Mouse (Mus musculus) neural tube, embryonic 14.5 days (tissue): ENCODE data around the gene Tmem233. TPM values are rescaled to one million over a fixed set of nuclear protein-coding genes. Genes with fewer than 3 reads are reported as not detected.

Experiments used
- ATAC-seq: fragments of 200-750 bp; cut with Nextera tagmentation; 2 replicates; pipeline ENCODE4 v1.8.0; 2017; ENCODE audit warnings: low read depth, mild to moderate bottlenecking, moderate TSS enrichment, moderate library complexity
- H3K27ac ChIP-seq: fragments of 300-500 bp; sonication (generic); 2 replicates; pipeline ENCODE4 v1.5.1; 2014; ENCODE audit warnings: low read depth, mild to moderate bottlenecking, control low read depth, low read length, moderate library complexity, mixed read lengths
- H3K27me3 ChIP-seq: fragments of 300-500 bp; sonication (generic); 2 replicates; pipeline ENCODE4 v1.6.1; 2014; ENCODE audit warnings: low read length; ENCODE audit not compliant: control insufficient read depth, insufficient read depth
- H3K36me3 ChIP-seq: fragments of 300-500 bp; sonication (generic); 2 replicates; pipeline ENCODE4 v1.6.1; 2014; ENCODE audit warnings: low read length, mixed read lengths; ENCODE audit not compliant: control insufficient read depth, insufficient read depth
- H3K4me1 ChIP-seq: fragments of 300-500 bp; sonication (generic); 2 replicates; pipeline ENCODE4 v1.6.1; 2014; ENCODE audit warnings: low read length; ENCODE audit not compliant: control insufficient read depth, insufficient read depth
- H3K4me2 ChIP-seq: fragments of 300-500 bp; sonication (generic); 2 replicates; pipeline ENCODE4 v1.6.1; 2014; ENCODE audit warnings: mild to moderate bottlenecking, low read depth, low read length, control low read depth
- H3K4me3 ChIP-seq: fragments of 300-500 bp; sonication (generic); 2 replicates; pipeline ENCODE4 v1.5.1; 2014; ENCODE audit warnings: low read depth, low read length, control low read depth, mixed read lengths
- H3K9ac ChIP-seq: fragments of 300-500 bp; sonication (generic); replicated peaks from 2 replicates; pipeline ENCODE4 v1.6.1; 2014; ENCODE audit warnings: low read depth, mild to moderate bottlenecking, control low read depth, low read length, mixed read lengths
- H3K9me3 ChIP-seq: fragments of 300-500 bp; sonication (generic); 2 replicates; pipeline ENCODE4 v1.6.1; 2016; ENCODE audit warnings: low read length; ENCODE audit not compliant: control insufficient read depth
- WGBS: fragments of 180-500 bp; shearing (Covaris S2); extraction: QIAGEN DNeasy Blood & Tissue Kit; methylation state at CpG from one replicate; pipeline ENCODE4 v1.1.7; 2014; 5-methylcytosine and 5-hydroxymethylcytosine counted together
- polyA plus RNA-seq: library from polyadenylated mRNA; unstranded; fragments of >200 nt; fragmentation: Nextera tagmentation; extraction: Ambion mirVana; gene quantifications from 2 replicates; pipeline ENCODE4 v1.2.1, GENCODE M21; 2014

Tmem233 gene
- polyA plus RNA-seq, 1 experiment from 2014 or later, result not detected

DNA sequence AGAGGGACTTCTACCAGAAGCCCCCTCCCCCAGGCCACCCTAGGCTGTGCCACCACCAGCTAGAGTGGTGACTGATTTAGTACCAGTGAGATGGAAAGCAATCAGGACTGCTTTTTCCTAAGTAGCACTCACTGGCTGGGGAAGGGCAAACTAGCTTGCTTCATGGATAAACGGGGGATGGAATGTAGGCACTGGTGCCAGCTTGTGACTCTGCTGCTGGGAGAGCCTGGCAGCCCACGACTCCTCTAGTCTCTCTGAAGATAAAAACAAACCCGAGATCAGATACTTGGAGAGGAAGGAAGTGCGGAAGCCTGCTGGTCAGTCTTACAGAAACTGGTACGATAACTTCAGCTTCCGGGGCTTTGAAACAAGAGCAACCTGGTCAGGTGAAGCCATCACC, 2.3 kb downstream of the Tmem233 start:
- 71% methylated on average over 6 of the region's 6 CpGs for WGBS
- ATAC-seq, result no peak

DNA sequence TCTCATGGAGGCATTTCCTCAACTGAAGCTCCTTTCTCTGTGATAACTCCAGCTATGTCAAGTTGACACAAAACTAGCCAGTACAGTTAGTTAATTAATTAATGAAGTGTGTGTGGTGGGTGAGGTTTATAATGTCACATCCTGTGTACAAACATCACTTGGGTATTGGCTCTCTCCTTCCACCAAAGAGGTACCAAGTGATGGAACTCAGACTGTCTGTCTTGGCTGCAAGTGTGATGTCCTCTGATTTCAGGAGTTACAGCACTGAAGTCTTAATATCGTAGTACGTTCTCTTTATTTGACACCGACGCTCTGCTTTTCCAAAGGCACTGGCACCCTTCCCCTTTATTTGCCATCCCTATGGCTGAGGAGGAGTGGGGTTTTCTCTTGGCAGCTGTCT, 13.4 kb downstream of the Tmem233 start:
- Histone ChIP-seq H3K4me2 (no peak overlapping the region), H3K4me3 (no peak overlapping the region), H3K9ac (no peak overlapping the region), H3K4me1 (no peaks in the 10 kb centered on the region), H3K36me3 (no peaks in the 10 kb centered on the region), H3K9me3 (no peaks in the 10 kb centered on the region), H3K27me3 (no peaks in the 10 kb centered on the region), H3K27ac (no peak overlapping the region)
- WGBS, result 91% methylated on average over 4 of the region's 4 CpGs
- ATAC-seq, result no peak

More for the DNA sequence above, 2.3 kb downstream of the Tmem233 start:
- Histone ChIP-seq H3K36me3 (no peaks in the 10 kb centered on the region), H3K27me3 (peaks cover 3% of the 10 kb centered on the region; the same call in 1 of the 2 replicates), H3K27ac (no peak overlapping the region), H3K9me3 (no peaks in the 10 kb centered on the region), H3K4me3 (no peak overlapping the region), H3K9ac (no peak overlapping the region), H3K4me1 (no peaks in the 10 kb centered on the region), H3K4me2 (no peak overlapping the region)

DNA sequence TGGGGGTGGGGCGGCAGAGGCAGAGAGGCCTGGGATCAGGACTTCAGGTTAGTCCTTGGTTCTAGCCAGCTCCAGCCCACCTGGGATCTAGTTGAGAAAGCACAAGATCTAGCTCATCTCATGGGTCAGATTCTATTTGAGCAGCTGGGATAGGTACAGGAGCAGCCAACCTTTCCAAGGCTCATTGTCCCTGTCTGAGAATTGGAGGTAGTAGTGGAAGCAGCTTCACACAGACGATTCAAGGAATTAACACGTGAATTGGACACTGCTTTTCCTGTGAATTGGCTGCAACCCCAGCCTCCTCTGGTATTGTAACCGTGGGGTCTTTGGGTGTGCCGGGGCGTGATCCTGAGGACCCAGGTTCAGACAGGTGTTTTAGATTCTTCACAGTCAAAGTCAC, 30.2 kb downstream of the Tmem233 start:
- Histone ChIP-seq H3K4me2 (no peak overlapping the region), H3K9me3 (no peaks in the 10 kb centered on the region), H3K27me3 (no peaks in the 10 kb centered on the region), H3K36me3 (no peaks in the 10 kb centered on the region), H3K4me3 (no peak overlapping the region), H3K9ac (no peak overlapping the region), H3K4me1 (no peaks in the 10 kb centered on the region), H3K27ac (no peak overlapping the region)
- WGBS, result 57% methylated on average over 6 of the region's 6 CpGs
- no peak for ATAC-seq

DNA sequence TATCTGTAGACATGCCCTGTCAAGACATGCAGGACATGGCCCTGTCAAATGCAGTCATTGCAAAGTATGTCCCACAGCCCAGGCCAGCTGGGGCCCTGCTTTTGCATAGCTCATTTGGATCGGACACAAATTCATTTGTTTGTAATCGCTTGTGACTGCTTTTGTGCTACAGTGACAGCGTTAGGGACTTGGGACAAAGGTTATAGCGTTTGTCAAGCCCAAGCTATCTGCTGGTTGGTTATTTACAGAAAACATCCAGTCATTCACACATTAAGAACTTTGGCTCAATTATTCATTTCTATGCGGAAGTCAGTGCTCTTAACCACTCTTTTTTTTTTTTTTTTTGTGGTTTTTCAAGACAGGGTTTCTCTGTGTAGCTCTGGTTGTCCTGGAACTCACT, 30.9 kb downstream of the Tmem233 start:
- no peak overlapping the region for H3K4me3 ChIP-seq
- no peak overlapping the region for H3K27ac ChIP-seq
- H3K36me3 ChIP-seq, result no peaks in the 10 kb centered on the region
- ATAC-seq, result no peak
- H3K4me1 ChIP-seq, result no peaks in the 10 kb centered on the region
- 87% methylated on average over 5 of the region's 5 CpGs for WGBS
- H3K27me3 ChIP-seq, result no peaks in the 10 kb centered on the region
- no peak overlapping the region for H3K4me2 ChIP-seq
- H3K9me3 ChIP-seq, result no peaks in the 10 kb centered on the region
- no peak overlapping the region for H3K9ac ChIP-seq

DNA sequence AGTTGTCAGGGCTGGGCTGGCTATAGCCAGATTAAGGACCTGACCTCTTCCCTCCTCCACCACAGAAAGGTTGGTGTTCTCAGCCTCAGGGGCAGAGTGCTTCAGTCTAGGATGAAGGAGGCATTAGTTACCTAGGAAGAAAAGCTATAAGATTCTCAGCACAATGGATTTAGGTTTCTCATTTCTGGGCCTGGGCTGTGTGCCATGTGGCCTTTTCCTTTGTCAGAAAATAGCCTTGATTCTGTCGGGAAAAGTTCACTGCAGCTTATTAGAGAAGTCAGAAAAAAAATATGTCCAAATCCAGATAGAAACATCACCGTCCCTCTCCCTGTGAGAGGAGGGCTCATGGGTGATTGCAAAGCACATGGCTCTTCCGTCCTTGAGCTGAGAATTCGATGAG, 33.2 kb downstream of the Tmem233 start:
- Histone ChIP-seq H3K4me2 (no peak overlapping the region), H3K27ac (no peak overlapping the region), H3K27me3 (no peaks in the 10 kb centered on the region), H3K36me3 (no peaks in the 10 kb centered on the region), H3K9me3 (no peaks in the 10 kb centered on the region), H3K4me3 (no peak overlapping the region), H3K9ac (no peak overlapping the region), H3K4me1 (no peaks in the 10 kb centered on the region)
- no peak for ATAC-seq
- WGBS, result 87% methylated on average over 4 of the region's 4 CpGs

DNA sequence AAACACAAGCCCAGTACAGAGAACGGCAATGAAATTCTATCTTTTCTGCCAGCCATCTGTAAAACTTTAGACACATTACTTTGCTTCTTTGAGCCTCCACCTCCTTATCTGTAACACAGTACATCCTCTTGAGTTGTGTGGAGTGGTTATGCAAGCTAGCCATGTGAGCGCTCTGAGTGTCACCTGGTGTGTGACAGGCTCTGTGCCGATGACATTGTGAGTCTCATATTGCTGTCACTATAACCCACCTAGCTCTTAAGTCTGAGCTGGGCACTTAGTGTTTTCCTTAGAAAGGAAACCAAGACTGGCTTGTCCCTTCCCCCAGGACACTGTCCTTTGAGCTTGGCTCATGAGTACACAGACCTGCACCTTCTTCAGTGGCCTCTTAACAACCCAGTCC, 34.7 kb downstream of the Tmem233 start:
- H3K9me3 ChIP-seq, result no peaks in the 10 kb centered on the region
- WGBS, result 92% methylated on average over 3 of the region's 3 CpGs
- no peak for ATAC-seq

DNA sequence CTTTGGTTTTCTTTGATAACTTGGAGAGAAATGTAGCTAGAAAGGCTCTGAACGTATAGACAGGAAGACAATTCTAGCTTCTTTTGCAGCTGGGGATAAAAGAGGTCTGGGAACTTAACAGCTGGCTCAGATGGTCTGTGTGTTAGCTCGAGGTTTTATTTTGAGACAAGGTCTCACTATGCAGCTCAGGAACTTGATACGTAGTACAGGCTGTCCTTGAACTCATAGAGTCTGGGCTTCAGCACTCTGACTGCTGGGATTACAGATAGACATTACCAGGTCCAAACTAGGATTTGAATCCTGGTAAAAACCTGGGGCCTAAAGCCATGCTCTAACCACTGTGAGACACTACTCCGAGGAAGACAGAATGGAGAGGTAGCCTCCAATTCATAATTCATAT, 36.8 kb downstream of the Tmem233 start:
- Histone ChIP-seq H3K27ac (no peak overlapping the region), H3K4me1 (no peaks in the 10 kb centered on the region), H3K27me3 (no peaks in the 10 kb centered on the region), H3K9ac (no peak overlapping the region), H3K4me2 (no peak overlapping the region), H3K9me3 (no peaks in the 10 kb centered on the region), H3K4me3 (no peak overlapping the region), H3K36me3 (no peaks in the 10 kb centered on the region)
- no peak for ATAC-seq
- WGBS, result 83% methylated on average over 4 of the region's 4 CpGs

More for the DNA sequence above, 34.7 kb downstream of the Tmem233 start:
- no peak overlapping the region for H3K4me3 ChIP-seq
- no peaks in the 10 kb centered on the region for H3K4me1 ChIP-seq
- no peak overlapping the region for H3K27ac ChIP-seq
- no peaks in the 10 kb centered on the region for H3K27me3 ChIP-seq
- H3K36me3 ChIP-seq, result no peaks in the 10 kb centered on the region
- H3K4me2 ChIP-seq, result no peak overlapping the region
- no peak overlapping the region for H3K9ac ChIP-seq

DNA sequence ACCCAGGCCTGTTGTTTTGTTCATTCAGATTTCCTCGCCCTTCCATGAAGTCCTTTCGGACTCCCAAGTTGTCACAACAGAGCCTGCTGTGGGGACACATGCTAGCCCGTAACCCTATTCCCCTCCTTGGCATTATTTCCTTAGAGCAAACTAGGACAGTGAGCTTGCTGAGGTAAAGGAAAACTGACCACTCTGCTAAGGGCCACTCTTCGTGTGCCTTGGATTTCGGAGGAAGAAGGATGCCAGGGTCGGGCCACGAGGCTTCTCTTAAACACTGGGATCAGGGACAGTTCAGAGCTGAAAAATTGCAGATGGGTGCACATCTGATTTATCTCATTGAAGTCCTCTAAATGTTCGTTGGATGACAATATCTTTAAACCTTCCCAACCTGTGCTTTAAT, 37.5 kb downstream of the Tmem233 start:
- H3K9me3 ChIP-seq, result no peaks in the 10 kb centered on the region
- no peaks in the 10 kb centered on the region for H3K36me3 ChIP-seq
- H3K27ac ChIP-seq, result no peak overlapping the region
- H3K4me2 ChIP-seq, result no peak overlapping the region
- no peaks in the 10 kb centered on the region for H3K27me3 ChIP-seq
- H3K9ac ChIP-seq, result no peak overlapping the region
- WGBS, result 87% methylated on average over 8 of the region's 8 CpGs
- H3K4me3 ChIP-seq, result no peak overlapping the region
- no peak for ATAC-seq
- H3K4me1 ChIP-seq, result no peaks in the 10 kb centered on the region

DNA sequence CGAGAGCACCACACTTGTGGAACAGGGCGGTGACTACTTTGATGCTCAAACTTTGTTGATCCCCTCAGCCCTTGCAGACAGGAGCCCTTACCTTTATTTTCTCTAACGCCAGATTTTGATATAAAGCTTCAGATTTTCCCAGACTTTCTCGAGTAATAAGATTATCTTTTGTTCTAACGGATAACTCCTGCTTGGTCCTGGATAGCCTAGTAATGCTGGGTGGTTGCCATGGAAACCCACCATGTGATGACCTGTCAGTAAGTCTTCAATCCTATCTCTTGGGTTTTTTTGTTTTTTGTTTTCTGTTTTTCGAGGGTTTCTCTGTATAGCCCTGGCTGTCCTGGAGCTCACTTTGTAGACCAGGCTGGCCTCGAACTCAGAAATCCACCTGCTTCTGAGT, 40.8 kb downstream of the Tmem233 start:
- H3K4me1 ChIP-seq, result no peaks in the 10 kb centered on the region
- no peak overlapping the region for H3K27ac ChIP-seq
- no peak overlapping the region for H3K9ac ChIP-seq
- no peak overlapping the region for H3K4me2 ChIP-seq
- H3K4me3 ChIP-seq, result no peak overlapping the region
- ATAC-seq, result no peak
- H3K36me3 ChIP-seq, result no peaks in the 10 kb centered on the region
- 75% methylated on average over 7 of the region's 7 CpGs for WGBS
- no peaks in the 10 kb centered on the region for H3K9me3 ChIP-seq
- no peaks in the 10 kb centered on the region for H3K27me3 ChIP-seq

DNA sequence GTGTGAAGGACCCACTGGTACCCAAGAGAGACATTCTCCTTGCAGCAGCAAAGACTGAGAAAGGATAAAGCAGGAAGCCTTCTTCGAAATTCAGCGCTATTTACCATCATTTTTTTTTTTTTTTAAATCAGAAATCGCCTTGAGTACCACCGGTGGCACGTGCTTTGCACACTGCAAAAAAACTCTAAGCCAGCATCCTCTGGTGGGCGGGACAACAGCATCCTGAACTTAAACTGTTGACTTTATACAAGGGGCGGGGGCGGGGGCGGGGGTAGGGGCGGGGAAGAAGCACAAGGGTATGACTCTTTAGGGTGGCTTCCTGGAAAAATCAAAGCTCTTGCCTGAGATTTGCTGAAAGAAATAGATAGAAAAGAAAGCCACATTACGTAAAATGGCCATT, 43.3 kb downstream of the Tmem233 start:
- no peaks in the 10 kb centered on the region for H3K27me3 ChIP-seq
- H3K4me1 ChIP-seq, result no peaks in the 10 kb centered on the region
- 29% methylated on average over 11 of the region's 11 CpGs for WGBS
- no peak for ATAC-seq
- H3K4me3 ChIP-seq, result no peak overlapping the region
- H3K9ac ChIP-seq, result no peak overlapping the region
- H3K36me3 ChIP-seq, result no peaks in the 10 kb centered on the region
- no peak overlapping the region for H3K27ac ChIP-seq
- no peaks in the 10 kb centered on the region for H3K9me3 ChIP-seq
- no peak overlapping the region for H3K4me2 ChIP-seq
